Mouse (Mus musculus) small intestine, adult 2 months (tissue): ENCODE results near the gene Ssc4d.

Source experiments
- CTCF ChIP-seq: fragments of 200-500 bp; IDR thresholded peaks from 2 replicates; pipeline ENCODE4 v1.5.1; 2012; ENCODE audit warnings: low read depth, mild to moderate bottlenecking, control low read depth, inconsistent platforms, low read length, moderate library complexity, mixed read lengths; ENCODE audit not compliant: insufficient replicate concordance, insufficient read length; ENCODE audit errors: extremely low read depth
- POLR2A ChIP-seq: fragments of 200-500 bp; IDR thresholded peaks from 2 replicates; pipeline ENCODE4 v1.6.1; 2012; ENCODE audit warnings: low read depth, mild to moderate bottlenecking, control low read depth, inconsistent platforms, low read length, moderate library complexity

GRCm38 (mm10) chr5:135987248-135987647 lies 12.9 kb upstream of the Ssc4d start:
- no peak for TF ChIP-seq POLR2A
- TF ChIP-seq CTCF: no peak
